Mouse (Mus musculus) midbrain, embryonic 14.5 days (tissue): ENCODE measurements at regions not wholly inside any gene's neighbourhood (a gene's known extent, or its start where the extent isn't known, plus 50 kb on each side); places are given as distances from the start of the nearest gene placed in this dataset.

Experiments
- ATAC-seq: fragments of 200-750 bp; cut with Nextera tagmentation; 2 replicates; pipeline ENCODE4 v1.8.0; 2017; ENCODE audit warnings: moderate number of reproducible peaks, moderate library complexity; ENCODE audit not compliant: low FRiP score, low TSS enrichment
- DNase-seq: peaks from one replicate; pipeline ENCODE4 v3.0.0-alpha.2; 2015
- H3K27ac ChIP-seq: fragments of 300-500 bp; sonication (generic); replicated peaks from 2 replicates; pipeline ENCODE4 v1.5.1; 2014; ENCODE audit warnings: mild to moderate bottlenecking, low read depth, low read length, moderate library complexity
- H3K27me3 ChIP-seq: fragments of 300-500 bp; sonication (generic); 2 replicates; pipeline ENCODE4 v1.6.1; 2014; ENCODE audit warnings: low read length, control low read depth, mixed read lengths; ENCODE audit not compliant: control insufficient read depth, insufficient read depth
- H3K36me3 ChIP-seq: fragments of 300-500 bp; sonication (generic); 2 replicates; pipeline ENCODE4 v1.6.1; 2014; ENCODE audit warnings: low read length, control low read depth; ENCODE audit not compliant: control insufficient read depth, insufficient read depth
- H3K4me1 ChIP-seq: fragments of 300-500 bp; sonication (generic); 2 replicates; pipeline ENCODE4 v1.6.1; 2014; ENCODE audit warnings: mild to moderate bottlenecking, antibody characterized with exemption, low read length, control low read depth; ENCODE audit not compliant: control insufficient read depth, insufficient read depth
- H3K4me2 ChIP-seq: fragments of 300-500 bp; sonication (generic); 2 replicates; pipeline ENCODE4 v1.6.1; 2014; ENCODE audit warnings: mild to moderate bottlenecking, low read length, moderate library complexity
- H3K4me3 ChIP-seq: fragments of 300-500 bp; sonication (generic); replicated peaks from 2 replicates; pipeline ENCODE4 v1.5.1; 2014; ENCODE audit warnings: low read depth, low read length
- H3K9ac ChIP-seq: fragments of 300-500 bp; sonication (generic); replicated peaks from 2 replicates; pipeline ENCODE4 v1.6.1; 2014; ENCODE audit warnings: mild to moderate bottlenecking, low read length, moderate library complexity
- H3K9me3 ChIP-seq: fragments of 300-500 bp; sonication (generic); 2 replicates; pipeline ENCODE4 v1.6.1; 2016; ENCODE audit warnings: low read length, control low read depth, mixed read lengths; ENCODE audit not compliant: control insufficient read depth
- WGBS: fragments of 180-500 bp; shearing (Covaris S2); extraction: QIAGEN DNeasy Blood & Tissue Kit; methylation state at CpG from one replicate; pipeline ENCODE4 v1.1.7; 2014; 5-methylcytosine and 5-hydroxymethylcytosine counted together

DNA sequence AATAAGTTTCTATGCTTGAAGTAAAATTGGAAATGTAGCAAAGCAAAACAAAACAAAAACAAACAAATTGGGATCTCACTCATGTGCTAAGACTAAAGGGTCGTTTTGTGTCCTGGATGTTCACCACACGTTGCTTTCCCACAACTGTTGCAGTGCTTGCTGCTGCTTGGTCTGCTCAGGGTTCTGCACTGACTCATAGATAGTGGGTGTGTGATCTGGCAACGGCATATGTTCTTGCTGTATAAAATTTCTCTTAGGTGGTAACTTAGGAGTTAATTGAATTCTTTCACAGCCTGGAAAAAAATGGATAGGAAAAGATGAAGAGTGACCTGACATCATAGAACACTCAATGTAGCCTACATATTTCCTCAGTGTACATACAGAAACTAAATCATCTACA lies 505.9 kb upstream of the Zeb2 start:
- ATAC-seq: no peak
- no peak overlapping the region for H3K4me3 ChIP-seq

DNA sequence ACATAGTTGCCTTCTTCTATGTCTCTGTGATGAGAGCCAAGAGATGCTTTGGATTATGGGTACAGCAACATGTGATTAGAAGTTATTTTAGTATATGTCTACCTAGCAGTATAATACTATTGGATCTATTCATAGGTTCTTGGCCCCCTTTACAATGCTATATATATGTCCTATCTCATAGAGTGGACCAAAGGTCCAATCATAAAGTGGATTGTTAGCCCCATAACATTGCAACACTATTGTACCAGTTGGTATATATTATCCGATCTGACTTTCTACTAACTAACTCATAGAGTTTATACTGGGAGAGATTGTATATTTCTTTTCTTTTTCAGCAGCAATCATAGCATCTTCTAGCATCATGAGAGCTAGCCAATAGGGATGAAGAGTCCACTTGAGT lies 491.7 kb upstream of the Zeb2 start:
- Histone ChIP-seq H3K36me3 (no peaks in the 10 kb centered on the region), H3K27ac (no peak overlapping the region), H3K9me3 (no peaks in the 10 kb centered on the region), H3K27me3 (no peaks in the 10 kb centered on the region), H3K4me3 (no peak overlapping the region), H3K9ac (no peak overlapping the region), H3K4me1 (no peaks in the 10 kb centered on the region), H3K4me2 (no peak overlapping the region)
- 98% methylated on average over 1 of the region's 1 CpGs for WGBS
- no peak for ATAC-seq
- no peak for DNase-seq

More for the DNA sequence above, 505.9 kb upstream of the Zeb2 start:
- no peak overlapping the region for H3K9ac ChIP-seq
- no peak overlapping the region for H3K27ac ChIP-seq
- H3K36me3 ChIP-seq: no peaks in the 10 kb centered on the region
- no peak for DNase-seq
- no peaks in the 10 kb centered on the region for H3K9me3 ChIP-seq
- H3K27me3 ChIP-seq: no peaks in the 10 kb centered on the region
- H3K4me2 ChIP-seq: no peak overlapping the region
- 85% methylated on average over 3 of the region's 3 CpGs for WGBS
- H3K4me1 ChIP-seq: no peaks in the 10 kb centered on the region

GRCm38 (mm10) chr2:45607393-45607792 lies 490.2 kb upstream of the Zeb2 start:
- H3K4me1 ChIP-seq: no peaks in the 10 kb centered on the region
- H3K9ac ChIP-seq: no peak overlapping the region
- DNase-seq: no peak
- no peaks in the 10 kb centered on the region for H3K9me3 ChIP-seq
- no peak overlapping the region for H3K27ac ChIP-seq
- no peak overlapping the region for H3K4me3 ChIP-seq
- no peak for ATAC-seq
- no peaks in the 10 kb centered on the region for H3K27me3 ChIP-seq
- no peaks in the 10 kb centered on the region for H3K36me3 ChIP-seq
- H3K4me2 ChIP-seq: no peak overlapping the region

DNA sequence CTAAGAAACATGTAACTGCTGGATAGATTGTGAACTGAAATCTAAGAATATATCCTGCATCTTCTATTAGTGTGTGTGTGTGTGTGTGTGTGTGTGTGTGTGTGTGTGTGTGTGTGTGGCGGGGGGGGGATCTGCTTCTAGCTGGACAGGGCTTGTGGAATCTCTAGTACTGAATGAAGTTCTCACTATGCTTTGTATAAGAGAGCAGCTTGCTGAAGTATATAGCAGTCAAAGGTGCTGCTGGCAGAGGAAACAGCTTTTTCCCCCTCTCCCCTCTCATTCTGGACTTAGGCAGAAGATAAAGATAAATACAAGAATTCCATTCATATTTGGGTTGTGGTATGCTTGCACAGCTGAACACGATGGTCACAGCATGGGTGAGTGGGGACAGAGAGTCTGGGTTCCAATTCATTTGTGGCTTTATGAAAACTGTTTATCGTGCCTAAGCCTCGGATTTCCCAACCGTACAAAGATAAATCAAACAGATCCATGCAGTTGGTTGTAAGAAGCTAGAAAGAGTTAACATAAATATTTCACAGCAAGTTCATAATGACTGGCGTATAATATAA lies 484.2 kb upstream of the Zeb2 start:
- DNase-seq (no peak), ATAC-seq (no peak)
- Histone ChIP-seq H3K4me2 (no peak overlapping the region), H3K9ac (no peak overlapping the region), H3K27me3 (no peaks in the 10 kb centered on the region), H3K9me3 (no peaks in the 10 kb centered on the region), H3K36me3 (no peaks in the 10 kb centered on the region), H3K27ac (no peak overlapping the region), H3K4me3 (no peak overlapping the region), H3K4me1 (no peaks in the 10 kb centered on the region)
- WGBS: 78% methylated on average over 6 of the region's 6 CpGs

GRCm38 (mm10) chr2:45593765-45594164 lies 476.6 kb upstream of the Zeb2 start:
- H3K4me1 ChIP-seq: no peaks in the 10 kb centered on the region
- DNase-seq: no peak
- WGBS: 93% methylated on average over 4 of the region's 4 CpGs
- no peak for ATAC-seq
- H3K27me3 ChIP-seq: no peaks in the 10 kb centered on the region
- H3K9me3 ChIP-seq: no peaks in the 10 kb centered on the region
- H3K27ac ChIP-seq: no peak overlapping the region
- H3K4me3 ChIP-seq: no peak overlapping the region
- no peak overlapping the region for H3K9ac ChIP-seq
- no peaks in the 10 kb centered on the region for H3K36me3 ChIP-seq
- no peak overlapping the region for H3K4me2 ChIP-seq

DNA sequence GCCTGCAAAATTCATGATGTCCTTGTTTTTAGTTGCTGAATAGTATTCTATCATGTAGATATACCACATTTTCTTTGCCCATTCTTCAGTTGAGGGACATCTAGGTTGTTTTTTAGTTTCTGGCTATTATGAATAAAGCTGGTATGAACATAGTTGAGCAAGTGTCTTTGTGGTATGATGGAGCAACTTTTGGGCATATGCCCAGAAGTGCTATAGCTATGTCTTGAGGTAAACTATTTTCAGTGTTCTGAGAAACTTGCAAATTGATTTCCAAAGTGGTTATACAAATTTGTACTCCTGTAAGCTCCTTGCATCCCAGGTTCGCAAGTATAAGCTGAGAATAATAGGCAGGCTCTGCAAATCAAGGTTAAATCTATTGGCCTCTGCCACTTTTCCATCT lies 473.8 kb upstream of the Zeb2 start:
- Histone ChIP-seq H3K27ac (no peak overlapping the region), H3K9ac (no peak overlapping the region), H3K4me1 (no peaks in the 10 kb centered on the region), H3K9me3 (no peaks in the 10 kb centered on the region), H3K27me3 (no peaks in the 10 kb centered on the region), H3K4me3 (no peak overlapping the region), H3K4me2 (no peak overlapping the region), H3K36me3 (no peaks in the 10 kb centered on the region)
- 48% methylated on average over 1 of the region's 1 CpGs for WGBS
- ATAC-seq: no peak
- no peak for DNase-seq

DNA sequence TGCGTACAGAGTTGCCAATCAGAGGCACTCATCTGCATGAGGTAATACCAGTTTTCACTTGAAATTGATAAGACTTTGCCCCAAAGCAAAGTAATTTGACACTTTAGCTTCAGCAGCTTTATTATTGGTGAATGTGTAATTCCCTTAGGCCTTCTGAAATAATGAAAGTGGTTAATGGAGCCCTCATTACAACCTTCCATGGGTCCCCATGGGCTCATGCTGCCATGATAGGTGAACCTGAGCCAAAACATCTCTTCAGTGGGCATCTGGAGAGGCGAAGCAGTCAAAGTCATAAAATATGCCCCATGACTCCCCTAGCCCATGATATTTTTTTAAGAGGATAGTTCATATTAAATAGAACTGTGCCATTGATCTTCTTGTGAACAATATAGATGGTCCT lies 471.1 kb upstream of the Zeb2 start:
- whole genome bisulfite sequencing: 80% methylated on average over 2 of the region's 2 CpGs
- no peaks in the 10 kb centered on the region for H3K36me3 ChIP-seq
- H3K4me1 ChIP-seq: no peaks in the 10 kb centered on the region
- H3K27me3 ChIP-seq: no peaks in the 10 kb centered on the region
- H3K27ac ChIP-seq: no peak overlapping the region
- H3K9ac ChIP-seq: no peak overlapping the region
- DNase-seq: no peak
- no peak overlapping the region for H3K4me2 ChIP-seq
- H3K4me3 ChIP-seq: no peak overlapping the region
- ATAC-seq: no peak
- H3K9me3 ChIP-seq: no peaks in the 10 kb centered on the region

- Histone ChIP-seq H3K4me2 (no peak overlapping the region), H3K9ac (no peak overlapping the region), H3K9me3 (no peaks in the 10 kb centered on the region), H3K4me3 (no peak overlapping the region), H3K4me1 (no peaks in the 10 kb centered on the region), H3K36me3 (no peaks in the 10 kb centered on the region), H3K27ac (no peak overlapping the region), H3K27me3 (no peaks in the 10 kb centered on the region)
- WGBS: 63% methylated on average over 1 of the region's 1 CpGs
- no peak for DNase-seq
- ATAC-seq: no peak
These were observed 469.5 kb upstream of the Zeb2 start for GRCm38 (mm10) chr2:45586588-45587200.

- WGBS: 88% methylated on average over 4 of the region's 4 CpGs
- no peaks in the 10 kb centered on the region for H3K27me3 ChIP-seq
- H3K36me3 ChIP-seq: no peaks in the 10 kb centered on the region
- H3K4me2 ChIP-seq: no peak overlapping the region
- DNase-seq (no peak), ATAC-seq (no peak)
- H3K9ac ChIP-seq: no peak overlapping the region
- no peak overlapping the region for H3K27ac ChIP-seq
- H3K9me3 ChIP-seq: no peaks in the 10 kb centered on the region
- no peak overlapping the region for H3K4me3 ChIP-seq
- H3K4me1 ChIP-seq: no peaks in the 10 kb centered on the region
These were observed 464.3 kb upstream of the Zeb2 start for GRCm38 (mm10) chr2:45581549-45581925.
